Mouse (Mus musculus) layer of hippocampus, adult 18-20 months (tissue): ENCODE measurements around the gene Sptssb. TPM values are rescaled to one million over a fixed set of nuclear protein-coding genes. Genes with fewer than 3 reads are reported as not detected.
A peak's percentile ranks its signal among the peaks of the same experiment; 100 is the strongest.

Experiments used
- DNase-seq, 2 experiments: peaks; one replicate each; pipeline ENCODE4 v3.0.0; 2022; ENCODE audit warnings: low spot score in 2 of 2
- total RNA-seq, 2 experiments: library from RNA; stranded (reverse); gene quantifications; 2 replicates each; pipeline ENCODE4 v1.2.3; 2021

The Sptssb gene
- total RNA-seq, 2 experiments from 2014 or later = 1.9 to 2.3 TPM

GRCm38 (mm10) chr3:69839485-69839884 is 20.3 kb downstream of the Sptssb start:
- DNase-seq = no peak

GRCm38 (mm10) chr3:69829532-69829931 is 30.2 kb downstream of the Sptssb start:
- DNase-seq = no peak

- no peak for DNase-seq
These were observed 35.2 kb downstream of the Sptssb start for GRCm38 (mm10) chr3:69824536-69824935.

- no peak for DNase-seq
These were observed 39.1 kb downstream of the Sptssb start for GRCm38 (mm10) chr3:69820614-69821013.

- peak in 1 of 2 experiments; percentile 11 for DNase-seq
These were observed 39.9 kb downstream of the Sptssb start for GRCm38 (mm10) chr3:69819851-69820200.

GRCm38 (mm10) chr3:69819146-69819850 is 40.4 kb downstream of the Sptssb start:
- no peak for DNase-seq

GRCm38 (mm10) chr3:69818466-69818865 is 41.3 kb downstream of the Sptssb start:
- no peak for DNase-seq

GRCm38 (mm10) chr3:69816547-69816946 is 43.2 kb downstream of the Sptssb start:
- DNase-seq = no peak

- no peak for DNase-seq
These were observed 46.6 kb downstream of the Sptssb start for GRCm38 (mm10) chr3:69813005-69813695.

- no peak for DNase-seq
These were observed 47.3 kb downstream of the Sptssb start for GRCm38 (mm10) chr3:69812442-69812841.

- DNase-seq = no peak
These were observed 51.3 kb downstream of the Sptssb start for GRCm38 (mm10) chr3:69808479-69808878.

GRCm38 (mm10) chr3:69803137-69803536 is 56.6 kb downstream of the Sptssb start:
- no peak for DNase-seq

- no peak for DNase-seq
These were observed 58.8 kb downstream of the Sptssb start for GRCm38 (mm10) chr3:69800829-69801384.

GRCm38 (mm10) chr3:69799096-69799495 is 60.6 kb downstream of the Sptssb start:
- no peak for DNase-seq

- DNase-seq = no peak
These were observed 61.8 kb downstream of the Sptssb start for GRCm38 (mm10) chr3:69797969-69798368.

GRCm38 (mm10) chr3:69797533-69797932 is 62.2 kb downstream of the Sptssb start:
- DNase-seq = no peak

- DNase-seq = no peak
These were observed 66.8 kb downstream of the Sptssb start for GRCm38 (mm10) chr3:69792823-69793417.

- no peak for DNase-seq
These were observed 80.4 kb downstream of the Sptssb start for GRCm38 (mm10) chr3:69779246-69779796.

GRCm38 (mm10) chr3:69773356-69773755 is 86.4 kb downstream of the Sptssb start:
- no peak for DNase-seq
